ENCODE assay signal across 6 mouse cellular contexts in the genomic region with DNA sequence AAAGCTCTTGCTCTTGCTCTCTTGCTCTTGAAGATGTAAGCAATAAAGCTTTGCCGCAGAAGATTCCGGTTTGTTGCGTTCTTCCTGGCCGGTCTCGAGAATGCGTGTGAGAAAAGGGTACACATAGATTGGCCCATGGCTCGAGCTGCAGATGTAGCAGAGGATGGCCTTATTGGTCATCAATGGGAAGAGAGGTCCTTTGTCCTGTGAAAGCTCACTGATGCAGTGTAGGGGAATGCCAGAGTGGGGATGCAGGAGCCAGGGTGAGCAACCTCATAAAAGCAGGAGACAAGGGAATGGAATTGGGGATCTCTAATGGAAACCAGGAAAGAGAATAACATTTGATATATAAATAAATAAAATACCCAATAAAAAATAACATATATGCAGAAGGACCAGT.
DNase-seq lines count a peak whose midpoint lies in the region; ATAC-seq and TF ChIP-seq lines count a peak whose summit lies in the region.
"Not testable (repeated sequence)": the region's sequence is repeated elsewhere in the genome, so short reads cannot be mapped to it uniquely, and the experiment has no call there.

No protein-coding gene starts in this region.

- WGBS in hindbrain, embryonic 11.5 days, result 89% methylated on average over 7 of the region's 7 CpGs
- 86% methylated on average over 7 of the region's 7 CpGs for WGBS in kidney, postnatal 0 days
- 84% methylated on average over 7 of the region's 7 CpGs for WGBS in lung, embryonic 15.5 days
- 86% methylated on average over 7 of the region's 7 CpGs for WGBS in stomach, embryonic 14.5 days

- H3K4me3 ChIP-seq in E14TG2a.4 (replicated peaks; ENCODE audit: low read length), result peak overlapping the region; percentile 21
- not testable (repeated sequence) for H3K4me3 ChIP-seq in hindbrain, embryonic 11.5 days (ENCODE audit: low read depth, low read length); kidney, postnatal 0 days (replicated peaks; ENCODE audit: low read depth, low read length); lung, embryonic 15.5 days; stomach, embryonic 14.5 days (ENCODE audit: low read depth, low read length)

- H3K4me1 ChIP-seq in E14TG2a.4 (replicated peaks; ENCODE audit: low read depth, low read length); hindbrain, embryonic 11.5 days (replicated peaks; ENCODE audit: control insufficient read depth, insufficient read depth, low read length); kidney, postnatal 0 days (replicated peaks; ENCODE audit: insufficient read depth, low read length); lung, embryonic 15.5 days; stomach, embryonic 14.5 days (ENCODE audit: control insufficient read depth, insufficient read depth, low read length): not testable (repeated sequence)

- DNase-seq in heart, adult 11 months, result peak; percentile 87
- DNase-seq in hindbrain, embryonic 11.5 days (ENCODE audit: low spot score); kidney, postnatal 0 days (ENCODE audit: low spot score): not testable (repeated sequence)

- H3K27ac ChIP-seq in hindbrain, embryonic 11.5 days (ENCODE audit: low read depth, low read length); kidney, postnatal 0 days; lung, embryonic 15.5 days; stomach, embryonic 14.5 days (ENCODE audit: low read length): not testable (repeated sequence)

- H3K36me3 ChIP-seq in E14TG2a.4 (ENCODE audit: insufficient read depth, low read length); hindbrain, embryonic 11.5 days (ENCODE audit: control insufficient read depth, insufficient read depth, low read length); kidney, postnatal 0 days (ENCODE audit: insufficient read depth, low read length); lung, embryonic 15.5 days; stomach, embryonic 14.5 days (ENCODE audit: control insufficient read depth, insufficient read depth, low read length): not testable (repeated sequence)

- not testable (repeated sequence) for TF ChIP-seq CTCF in E14TG2a.4 (conservative IDR thresholded peaks at IDR 0.05; ENCODE audit: low read length); kidney, postnatal 0 days (IDR thresholded peaks at IDR 0.05; ENCODE audit: low read depth)

- not testable (repeated sequence) for H3K9ac ChIP-seq in hindbrain, embryonic 11.5 days (ENCODE audit: low read depth, low read length); kidney, postnatal 0 days (ENCODE audit: low read depth, low read length); lung, embryonic 15.5 days; stomach, embryonic 14.5 days (replicated peaks; ENCODE audit: low read depth, low read length)

- H3K27me3 ChIP-seq in E14TG2a.4 (ENCODE audit: insufficient read depth, low read length); hindbrain, embryonic 11.5 days (ENCODE audit: control insufficient read depth, insufficient read depth, low read length); kidney, postnatal 0 days (ENCODE audit: insufficient read depth, low read length); lung, embryonic 15.5 days; stomach, embryonic 14.5 days (ENCODE audit: control insufficient read depth, insufficient read depth, low read length): not testable (repeated sequence)

- peak; percentile 29; the same call in 1 of the 2 replicates for ATAC-seq in hindbrain, embryonic 11.5 days (ENCODE audit: low FRiP score)
- 0 out of 2 replicates have a peak, but pooled peaks have one; percentile 21 for ATAC-seq in kidney, postnatal 0 days (replicated peaks; ENCODE audit: low FRiP score, low read depth)
- ATAC-seq in lung, embryonic 15.5 days (ENCODE audit: borderline replicate concordance, extremely low read depth, low FRiP score, low TSS enrichment), result 0 out of 2 replicates have a peak, but pooled peaks have one; percentile 6
- ATAC-seq in stomach, embryonic 14.5 days (ENCODE audit: insufficient number of reproducible peaks, insufficient read depth, low FRiP score, low read depth), result 0 out of 2 replicates have a peak, but pooled peaks have one; percentile 4

- H3K9me3 ChIP-seq in E14TG2a.4 (ENCODE audit: low read length), result peaks cover 84% of the 10 kb centered on the region
- peaks cover 13% of the 10 kb centered on the region for H3K9me3 ChIP-seq in hindbrain, embryonic 11.5 days (ENCODE audit: control insufficient read depth, low read length)
- not testable (repeated sequence) for H3K9me3 ChIP-seq in kidney, postnatal 0 days (replicated peaks; ENCODE audit: low read length)
- peaks cover 10% of the 10 kb centered on the region; the same call in 1 of the 2 replicates for H3K9me3 ChIP-seq in lung, embryonic 15.5 days
- peaks cover 14% of the 10 kb centered on the region for H3K9me3 ChIP-seq in stomach, embryonic 14.5 days (ENCODE audit: control insufficient read depth, low read depth, low read length)

- not testable (repeated sequence) for H3K4me2 ChIP-seq in hindbrain, embryonic 11.5 days (replicated peaks; ENCODE audit: low read depth, low read length); kidney, postnatal 0 days (ENCODE audit: low read length); lung, embryonic 15.5 days; stomach, embryonic 14.5 days (replicated peaks; ENCODE audit: low read depth, low read length)
